Comparison of ENCODE assay signal across 8 mouse cellular contexts in genomic region chr2:25331470-25331869, GRCm38 (mm10). TPM values are rescaled to one million over a fixed set of nuclear protein-coding genes. Genes with fewer than 3 reads are reported as not detected.
DNase-seq lines count a peak whose midpoint lies in the region; ATAC-seq and TF ChIP-seq lines count a peak whose summit lies in the region.

No protein-coding gene starts in this region.

- H3K9me3 ChIP-seq in lung, embryonic 16.5 days (ENCODE audit: control insufficient read depth, low read length), result no peaks in the 10 kb centered on the region
- no peaks in the 10 kb centered on the region for H3K9me3 ChIP-seq in embryonic facial prominence, embryonic 12.5 days
- no peaks in the 10 kb centered on the region for H3K9me3 ChIP-seq in limb, embryonic 11.5 days (ENCODE audit: control insufficient read depth, low read length)

- H3K4me2 ChIP-seq in lung, embryonic 16.5 days (ENCODE audit: low read depth, low read length), result peak overlapping the region; percentile 59
- peak overlapping the region; percentile 51 for H3K4me2 ChIP-seq in embryonic facial prominence, embryonic 12.5 days (replicated peaks)
- H3K4me2 ChIP-seq in limb, embryonic 11.5 days (ENCODE audit: low read depth, severe bottlenecking), result peak overlapping the region; percentile 64

- peaks cover 12% of the 10 kb centered on the region for H3K4me1 ChIP-seq in lung, embryonic 16.5 days (replicated peaks; ENCODE audit: control insufficient read depth, insufficient read depth, low read length)
- peaks cover 15% of the 10 kb centered on the region for H3K4me1 ChIP-seq in embryonic facial prominence, embryonic 12.5 days
- H3K4me1 ChIP-seq in limb, embryonic 11.5 days (ENCODE audit: control insufficient read depth, insufficient read depth, low read length), result peaks cover 7% of the 10 kb centered on the region
- H3K4me1 ChIP-seq in small intestine, adult 2 months (ENCODE audit: control insufficient read depth, insufficient read depth, insufficient read length, low read length), result peaks cover 10% of the 10 kb centered on the region; the same call in 1 of the 2 replicates

- no peak overlapping the region for H3K27ac ChIP-seq in lung, embryonic 16.5 days (ENCODE audit: low read length)
- no peak overlapping the region for H3K27ac ChIP-seq in embryonic facial prominence, embryonic 12.5 days
- no peak overlapping the region for H3K27ac ChIP-seq in limb, embryonic 11.5 days (replicated peaks; ENCODE audit: low read depth, low read length)
- no peak overlapping the region for H3K27ac ChIP-seq in small intestine, adult 2 months (ENCODE audit: insufficient read depth, low read depth, low read length)

- no peak for TF ChIP-seq CTCF in small intestine, adult 2 months (IDR thresholded peaks at IDR 0.05; ENCODE audit: extremely low read depth, insufficient read length, insufficient replicate concordance, low read depth, low read length)

- 54% methylated on average over 9 of the region's 9 CpGs for WGBS in lung, embryonic 16.5 days
- 65% methylated on average over 9 of the region's 9 CpGs for WGBS in embryonic facial prominence, embryonic 12.5 days
- 64% methylated on average over 9 of the region's 9 CpGs for WGBS in limb, embryonic 11.5 days
- 45% methylated on average over 9 of the region's 9 CpGs for WGBS in small intestine, adult 2 months

- ATAC-seq in lung, embryonic 16.5 days (ENCODE audit: low read depth), result no peak
- no peak for ATAC-seq in embryonic facial prominence, embryonic 12.5 days (ENCODE audit: insufficient number of reproducible peaks, insufficient read depth, low FRiP score, low TSS enrichment)
- ATAC-seq in limb, embryonic 11.5 days (ENCODE audit: insufficient number of reproducible peaks, low FRiP score, low TSS enrichment, low read depth), result no peak

- intact Hi-C loops in gastrocnemius, postnatal 36 days (cut with DNase I), result loop anchor here (5.0 kb wide), 1 partner anchor 59 kb away; the partner anchor contains the start of genes Anapc2 and Ssna1

- no peaks in the 10 kb centered on the region for H3K27me3 ChIP-seq in lung, embryonic 16.5 days (ENCODE audit: control insufficient read depth, insufficient read depth, low read depth, low read length)
- H3K27me3 ChIP-seq in embryonic facial prominence, embryonic 12.5 days, result no peaks in the 10 kb centered on the region
- no peaks in the 10 kb centered on the region for H3K27me3 ChIP-seq in limb, embryonic 11.5 days (ENCODE audit: control insufficient read depth, insufficient read depth, low read length)
- no peaks in the 10 kb centered on the region for H3K27me3 ChIP-seq in small intestine, adult 2 months (ENCODE audit: control insufficient read depth, insufficient read depth, low read length)

- no peak for DNase-seq in lung, postnatal 4 days
- no peak for DNase-seq in limb, embryonic 11.5 days (ENCODE audit: low spot score)
- DNase-seq in cerebellum, postnatal 4 days (ENCODE audit: low spot score in 2 of 2), result no peak
- no peak for DNase-seq in layer of hippocampus, adult 18-20 months (ENCODE audit: low spot score in 2 of 2)
- DNase-seq in gastrocnemius, postnatal 36 days, result no peak

- H3K9ac ChIP-seq in lung, embryonic 16.5 days (ENCODE audit: low read length), result peak overlapping the region; percentile 96
- H3K9ac ChIP-seq in embryonic facial prominence, embryonic 12.5 days, result peak overlapping the region; percentile 85; the same call in 1 of the 2 replicates
- H3K9ac ChIP-seq in limb, embryonic 11.5 days (ENCODE audit: low read length), result peak overlapping the region; percentile 92; the same call in 1 of the 2 replicates

- H3K4me3 ChIP-seq in lung, embryonic 16.5 days (ENCODE audit: low read length), result peak overlapping the region; percentile 92
- peak overlapping the region; percentile 93 for H3K4me3 ChIP-seq in embryonic facial prominence, embryonic 12.5 days
- peak overlapping the region; percentile 95 for H3K4me3 ChIP-seq in limb, embryonic 11.5 days (ENCODE audit: low read depth, low read length)
- peak overlapping the region; percentile 85 for H3K4me3 ChIP-seq in small intestine, adult 2 months (ENCODE audit: low read depth, low read length)

- H3K36me3 ChIP-seq in lung, embryonic 16.5 days (ENCODE audit: control insufficient read depth, insufficient read depth, low read length), result 0 out of 2 replicates have a peak, but pooled peaks cover 2% of the 10 kb centered on the region
- H3K36me3 ChIP-seq in embryonic facial prominence, embryonic 12.5 days, result peaks cover 23% of the 10 kb centered on the region
- peaks cover 18% of the 10 kb centered on the region for H3K36me3 ChIP-seq in limb, embryonic 11.5 days (ENCODE audit: control insufficient read depth, insufficient read depth, low read length)
- H3K36me3 ChIP-seq in small intestine, adult 2 months (ENCODE audit: control insufficient read depth, insufficient read depth, low read length), result peaks cover 17% of the 10 kb centered on the region

- TF ChIP-seq POLR2A in small intestine, adult 2 months (IDR thresholded peaks at IDR 0.05; ENCODE audit: low read depth, low read length), result no peak

RNA-seq across cellular contexts. Expression of gene Man1b1, which starts 0.7 kb away (rescaled TPM):
- 47.8 and 57.4 TPM in 2 replicates for polyA plus RNA-seq in lung, embryonic 16.5 days (2015; fragmentation: Nextera tagmentation; extraction: Ambion mirVana)
- polyA plus RNA-seq in embryonic facial prominence, embryonic 12.5 days (2016; fragmentation: Nextera tagmentation; extraction: Ambion mirVana), result 66.5 and 75.8 TPM in 2 replicates
- polyA plus RNA-seq in limb, embryonic 11.5 days (2014; fragmentation: Nextera tagmentation; extraction: Ambion mirVana), result 81.9 and 97.6 TPM in 2 replicates
- polyA plus RNA-seq in small intestine, adult 2 months (2012; rRNA removed), result 11.1 and 20.5 TPM in 2 replicates
- total RNA-seq in layer of hippocampus, adult 18-20 months (2021), result 10 to 100 TPM; 59.6 to 62.4 TPM
- total RNA-seq in gastrocnemius, postnatal 36 days (2021), result 10 to 100 TPM; 11.9 to 15.0 TPM

RNA-seq across cellular contexts. Expression of gene Grin1, which starts 12.5 kb away (rescaled TPM):
- 0.44 and 0.84 TPM in 2 replicates for polyA plus RNA-seq in lung, embryonic 16.5 days (2015; fragmentation: Nextera tagmentation; extraction: Ambion mirVana)
- 1.0 and 1.9 TPM in 2 replicates for polyA plus RNA-seq in embryonic facial prominence, embryonic 12.5 days (2016; fragmentation: Nextera tagmentation; extraction: Ambion mirVana)
- polyA plus RNA-seq in limb, embryonic 11.5 days (2014; fragmentation: Nextera tagmentation; extraction: Ambion mirVana), result 0.60 and 1.4 TPM in 2 replicates
- polyA plus RNA-seq in small intestine, adult 2 months (2012; rRNA removed), result 0.34 and 0.63 TPM in 2 replicates
- total RNA-seq in layer of hippocampus, adult 18-20 months (2021), result 100 to 1,000 TPM; 393 to 422 TPM
- not detected for total RNA-seq in gastrocnemius, postnatal 36 days (2021)

RNA-seq across cellular contexts. Expression of gene Dpp7, which starts 24.7 kb away (rescaled TPM):
- 15.9 and 18.9 TPM in 2 replicates for polyA plus RNA-seq in lung, embryonic 16.5 days (2015; fragmentation: Nextera tagmentation; extraction: Ambion mirVana)
- 25.0 and 27.0 TPM in 2 replicates for polyA plus RNA-seq in embryonic facial prominence, embryonic 12.5 days (2016; fragmentation: Nextera tagmentation; extraction: Ambion mirVana)
- polyA plus RNA-seq in limb, embryonic 11.5 days (2014; fragmentation: Nextera tagmentation; extraction: Ambion mirVana), result 16.6 and 18.8 TPM in 2 replicates
- 12.5 and 24.4 TPM in 2 replicates for polyA plus RNA-seq in small intestine, adult 2 months (2012; rRNA removed)
- 10 to 100 TPM; 35.4 to 36.7 TPM for total RNA-seq in layer of hippocampus, adult 18-20 months (2021)
- 10 to 100 TPM in 1 of 2 experiments, 1 to 10 TPM in 1; 8.7 to 11.9 TPM for total RNA-seq in gastrocnemius, postnatal 36 days (2021)

RNA-seq across cellular contexts. Expression of gene Uap1l1, which starts 34.0 kb away (rescaled TPM):
- polyA plus RNA-seq in lung, embryonic 16.5 days (2015; fragmentation: Nextera tagmentation; extraction: Ambion mirVana), result 18.8 and 20.2 TPM in 2 replicates
- 7.9 and 8.9 TPM in 2 replicates for polyA plus RNA-seq in embryonic facial prominence, embryonic 12.5 days (2016; fragmentation: Nextera tagmentation; extraction: Ambion mirVana)
- 8.9 and 9.1 TPM in 2 replicates for polyA plus RNA-seq in limb, embryonic 11.5 days (2014; fragmentation: Nextera tagmentation; extraction: Ambion mirVana)
- polyA plus RNA-seq in small intestine, adult 2 months (2012; rRNA removed), result 130 and 360 TPM in 2 replicates
- total RNA-seq in layer of hippocampus, adult 18-20 months (2021), result 10 to 100 TPM; 15.6 to 19.1 TPM
- total RNA-seq in gastrocnemius, postnatal 36 days (2021), result 1 to 10 TPM; 2.2 to 3.4 TPM

RNA-seq across cellular contexts. Expression of gene Sapcd2, which starts 40.7 kb away (rescaled TPM):
- 39.0 and 39.3 TPM in 2 replicates for polyA plus RNA-seq in lung, embryonic 16.5 days (2015; fragmentation: Nextera tagmentation; extraction: Ambion mirVana)
- 51.4 and 51.6 TPM in 2 replicates for polyA plus RNA-seq in embryonic facial prominence, embryonic 12.5 days (2016; fragmentation: Nextera tagmentation; extraction: Ambion mirVana)
- polyA plus RNA-seq in limb, embryonic 11.5 days (2014; fragmentation: Nextera tagmentation; extraction: Ambion mirVana), result 63.0 and 69.4 TPM in 2 replicates
- polyA plus RNA-seq in small intestine, adult 2 months (2012; rRNA removed), result 15.4 and 28.8 TPM in 2 replicates
- 1 to 10 TPM; 3.2 to 4.1 TPM for total RNA-seq in layer of hippocampus, adult 18-20 months (2021)
- total RNA-seq in gastrocnemius, postnatal 36 days (2021), result under 1 TPM; 0.10 to 0.26 TPM
